Mouse (Mus musculus): ENCODE data around the gene Cnih3.

Gene Cnih3

DNA sequence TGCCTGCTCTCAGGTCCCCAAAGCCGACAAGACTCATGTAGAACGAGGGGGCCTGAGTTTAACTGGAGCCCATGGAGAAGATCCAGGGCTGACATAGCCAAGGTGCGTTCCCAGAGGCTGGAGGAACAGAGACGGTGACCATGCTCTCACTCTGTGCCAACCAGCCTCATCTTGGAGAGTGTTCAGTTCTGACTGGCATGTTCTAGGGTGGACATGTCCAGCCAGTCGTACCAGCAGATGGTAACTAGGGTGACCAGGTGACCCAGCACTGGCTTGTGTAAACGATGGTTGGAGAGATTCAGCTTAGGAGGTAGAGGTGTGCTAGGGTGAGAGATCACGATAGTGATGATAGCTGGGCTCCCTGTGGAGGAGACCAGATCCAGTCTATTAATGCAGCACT lies 50.6 kb downstream of the Cnih3 start:
- no peak for DNase-seq (ENCODE audit: low read depth, low spot score)

DNA sequence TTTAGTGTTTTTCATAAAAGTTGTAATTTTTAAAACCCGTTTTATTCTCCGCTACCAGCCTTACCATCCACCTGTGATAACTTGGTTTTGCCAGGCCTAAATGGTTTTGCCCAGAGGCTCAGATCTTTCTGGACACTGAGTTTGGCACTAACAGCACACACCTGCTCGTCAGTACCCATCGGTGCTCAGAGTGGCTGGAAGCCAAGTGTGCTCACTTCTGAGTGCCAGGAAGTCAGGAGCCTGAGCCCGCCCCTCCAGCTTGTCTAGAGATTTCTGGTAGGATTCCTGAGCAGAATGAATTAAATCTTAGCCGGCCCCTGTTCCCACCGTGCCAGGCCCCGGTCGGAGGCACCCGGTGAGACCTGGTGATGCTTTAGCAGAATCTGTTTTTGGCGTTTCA lies 54.9 kb downstream of the Cnih3 start:
- no peak for DNase-seq (ENCODE audit: low read depth, low spot score)

DNA sequence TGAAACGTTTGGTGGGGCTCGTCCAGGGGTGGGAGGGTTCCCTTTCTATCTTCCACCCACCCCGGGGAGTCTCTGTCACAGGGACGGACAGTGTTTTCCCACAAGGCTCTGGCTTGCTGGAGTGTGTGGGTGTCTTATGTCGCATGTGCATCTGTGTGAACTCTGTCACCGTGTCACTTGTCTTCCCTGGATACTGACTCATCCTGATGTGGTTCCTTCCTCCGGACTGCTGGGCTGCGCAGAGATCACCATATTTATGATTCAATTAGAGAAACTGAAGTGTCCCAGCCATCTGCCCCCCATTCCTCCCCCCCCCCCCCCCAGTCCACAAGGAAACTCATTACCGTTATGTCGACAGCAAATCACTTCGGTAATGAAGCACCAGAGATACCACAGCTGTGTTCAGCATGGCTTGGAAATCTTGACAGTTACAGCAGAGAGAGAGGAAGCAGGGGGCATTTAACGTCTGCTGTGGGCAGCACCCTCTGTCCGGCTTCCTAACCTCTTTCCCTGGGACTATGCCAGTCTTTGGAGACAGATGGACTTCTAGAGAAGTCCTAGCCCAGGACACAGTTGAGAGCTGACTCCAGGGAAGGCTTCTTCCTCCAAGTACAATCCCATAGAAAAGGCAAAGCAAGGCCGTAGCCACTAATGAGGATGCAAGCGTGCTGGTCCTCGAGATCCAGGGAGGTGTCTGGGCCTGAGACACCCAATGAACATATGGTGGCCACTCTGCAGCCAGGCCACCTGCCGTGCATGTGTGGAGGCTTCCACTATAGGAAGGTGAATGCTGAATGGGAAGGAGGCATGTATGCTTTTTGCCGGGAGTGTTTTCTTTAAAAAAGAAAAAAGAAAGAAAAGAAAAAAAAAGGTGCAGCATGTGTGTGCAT lies 55.9 kb downstream of the Cnih3 start:
- DNase-seq (ENCODE audit: low read depth, low spot score) = no peak

DNA sequence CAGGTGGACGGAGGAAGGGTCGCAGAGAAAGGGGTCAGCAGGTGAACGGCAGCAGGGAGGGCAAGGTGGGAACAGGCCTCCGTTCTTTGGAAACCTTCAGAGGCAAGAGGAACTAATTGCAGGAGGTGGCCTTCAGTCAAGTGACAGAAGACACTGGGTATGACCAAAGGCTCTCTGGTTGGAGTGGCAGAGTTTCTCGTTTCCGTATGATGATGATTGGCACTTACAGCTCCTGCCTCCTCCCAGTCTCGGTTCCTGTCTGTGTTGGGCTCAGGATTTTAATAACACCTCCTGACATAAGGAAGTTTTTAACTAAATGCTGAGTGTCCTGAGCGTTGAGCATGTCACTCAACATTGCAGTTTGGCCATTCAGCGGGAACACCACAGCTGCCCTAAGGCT lies 57.3 kb downstream of the Cnih3 start:
- DNase-seq (ENCODE audit: low read depth, low spot score) = no peak

DNA sequence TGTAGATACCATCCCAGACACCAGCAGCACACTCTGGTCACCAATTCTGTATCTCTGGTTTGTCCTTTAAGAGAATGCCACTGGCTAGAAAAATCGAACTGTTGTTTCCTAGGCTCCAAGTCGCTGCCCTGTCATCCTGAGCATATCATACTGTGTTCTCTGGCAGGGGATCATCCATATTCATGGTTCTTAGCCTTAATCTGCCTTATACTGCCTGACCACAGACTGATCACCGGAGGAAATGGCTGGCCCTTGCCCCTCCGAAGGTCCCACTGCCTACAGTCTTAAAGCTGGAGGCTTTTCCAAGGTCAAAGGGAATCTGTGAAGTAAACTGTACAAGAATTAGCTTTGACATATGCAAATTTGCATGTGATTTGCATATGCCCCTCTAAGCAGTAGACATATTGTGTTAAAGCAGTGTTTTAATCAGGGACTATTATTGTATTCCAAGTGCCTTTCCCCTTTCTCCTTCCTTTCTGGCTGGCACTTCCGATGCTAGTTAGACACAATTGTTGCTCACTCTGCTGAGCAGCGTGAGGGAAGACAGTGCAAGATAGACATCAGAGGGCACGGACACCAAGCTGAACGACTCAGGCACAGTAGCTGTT lies 58.3 kb downstream of the Cnih3 start:
- no peak for DNase-seq (ENCODE audit: low read depth, low spot score)

DNA sequence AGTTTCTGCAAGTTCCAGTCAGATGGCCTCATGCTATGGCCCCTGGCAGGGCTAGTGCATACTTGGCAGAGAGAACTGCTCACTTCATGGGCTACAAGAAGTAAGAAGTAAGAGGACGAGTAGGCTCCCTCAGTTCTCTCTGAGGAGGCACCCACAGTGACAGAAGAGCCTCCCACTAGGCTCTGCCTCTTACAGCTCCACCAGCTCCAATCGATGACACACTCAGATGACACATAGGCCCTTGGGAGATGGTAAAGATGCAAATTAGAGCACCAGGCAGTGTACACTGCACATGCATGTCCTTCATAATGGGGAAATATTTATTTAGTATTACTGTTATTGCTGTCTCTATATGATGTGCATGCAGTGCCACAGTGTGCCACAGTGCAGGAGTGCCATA lies 62.6 kb downstream of the Cnih3 start:
- DNase-seq (ENCODE audit: low read depth, low spot score) = no peak

DNA sequence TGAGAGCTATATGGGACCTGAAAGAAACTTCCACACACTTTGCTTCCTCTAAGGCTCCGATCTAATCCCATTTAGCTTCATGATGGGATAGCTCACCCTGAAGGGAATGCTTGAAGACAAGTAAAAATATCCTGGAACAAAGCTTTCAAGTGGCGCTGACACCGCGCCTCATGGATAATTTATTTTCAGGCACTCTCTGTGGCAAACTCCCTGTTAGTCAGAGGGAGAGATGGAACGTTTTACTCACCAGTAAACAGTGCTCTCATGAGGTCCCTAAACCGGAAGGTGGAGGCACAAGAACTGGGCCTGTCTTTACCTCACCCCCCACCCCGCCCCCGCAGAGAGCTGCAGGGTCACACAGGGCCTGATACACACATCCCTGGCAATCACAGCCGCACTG lies 64.4 kb downstream of the Cnih3 start:
- DNase-seq (ENCODE audit: low read depth, low spot score) = no peak

DNA sequence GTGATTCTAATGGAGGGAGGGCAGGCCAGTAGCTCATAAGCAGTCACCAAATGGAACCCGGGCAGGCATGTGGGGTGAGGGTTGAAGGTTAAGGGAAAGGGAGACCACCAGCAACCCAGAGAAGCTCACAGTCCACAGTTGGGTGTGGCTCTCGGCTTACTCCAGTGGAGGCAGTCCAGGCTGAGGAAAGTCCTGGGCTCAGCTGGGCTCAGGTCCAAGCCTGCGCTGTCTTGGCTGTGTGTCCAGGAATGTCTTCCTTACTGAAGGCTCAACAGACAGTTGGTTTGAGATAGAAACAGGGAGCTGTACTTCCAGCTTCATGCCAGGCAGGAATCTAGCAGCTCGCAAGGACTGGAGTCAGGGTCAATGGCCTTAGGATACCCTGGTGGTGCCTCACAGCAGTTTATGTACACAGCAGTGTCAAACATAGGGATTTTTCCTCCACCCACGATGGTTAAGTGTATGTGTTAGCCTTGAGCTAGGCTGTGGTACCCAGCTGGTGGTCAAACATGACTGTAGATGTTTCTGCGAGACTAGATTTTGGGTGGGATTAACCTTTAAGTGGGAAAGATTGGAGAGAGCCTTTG lies 65.6 kb downstream of the Cnih3 start:
- no peak for DNase-seq (ENCODE audit: low read depth, low spot score)

DNA sequence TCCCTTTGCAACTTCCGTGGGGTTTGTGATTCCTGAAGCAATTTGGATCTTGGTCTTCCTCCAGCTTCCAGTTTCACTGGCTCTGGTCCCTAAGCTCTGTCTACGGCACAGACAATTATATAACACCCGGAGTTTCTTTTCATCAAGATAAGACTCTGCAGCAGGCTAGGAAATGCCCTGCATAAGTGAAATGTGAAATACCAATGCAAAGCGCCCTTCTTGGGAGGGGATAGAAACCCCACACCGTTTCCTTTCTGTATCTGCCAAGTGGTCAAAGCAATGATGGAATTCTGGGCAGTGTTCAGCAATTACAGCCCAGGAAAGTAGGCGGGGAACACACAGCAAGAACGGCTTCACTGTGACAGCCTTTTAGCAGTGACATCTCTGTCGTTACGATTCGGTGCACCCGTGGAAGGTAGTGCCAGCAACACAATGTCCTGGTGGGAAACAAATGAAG lies 67.7 kb downstream of the Cnih3 start:
- no peak for DNase-seq (ENCODE audit: low read depth, low spot score)

DNA sequence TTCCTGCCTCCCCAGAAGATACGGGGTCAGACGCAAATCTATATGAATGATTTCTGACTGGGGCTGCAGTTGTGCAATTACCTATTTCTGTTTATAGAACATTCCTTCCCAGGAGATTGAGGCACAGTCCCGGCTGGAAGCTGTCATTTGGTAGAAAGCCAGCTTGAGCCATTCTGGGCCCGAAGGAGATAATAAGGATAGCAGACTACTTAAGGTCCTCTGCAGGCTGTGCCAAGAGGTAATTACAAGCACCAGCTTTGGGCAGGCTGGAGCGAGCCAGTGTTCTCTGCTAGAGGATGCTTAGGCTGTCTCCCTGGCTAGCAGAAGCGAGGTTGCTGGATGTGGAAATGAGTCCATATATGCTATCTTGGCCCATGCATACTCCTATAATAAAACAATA lies 70.4 kb downstream of the Cnih3 start:
- DNase-seq (ENCODE audit: low read depth, low spot score) = no peak

DNA sequence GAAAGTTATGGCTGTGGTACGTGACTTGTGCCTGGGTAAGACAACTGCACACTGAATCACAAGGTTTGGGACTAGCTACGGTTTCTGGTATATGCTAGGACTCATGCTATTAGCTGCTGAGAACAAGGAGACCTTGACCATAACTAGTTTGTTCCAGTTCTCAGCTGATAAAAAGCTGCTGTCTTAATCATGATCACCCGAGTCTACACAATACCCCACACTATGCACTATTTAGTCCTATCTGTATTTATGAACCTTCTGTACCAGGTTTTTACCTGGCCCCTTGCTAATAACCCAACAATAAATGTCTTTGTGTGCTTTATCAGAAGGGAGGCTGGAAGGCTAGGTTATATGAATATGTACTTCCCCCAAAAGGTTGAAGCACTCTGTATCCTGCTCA lies 72.5 kb downstream of the Cnih3 start:
- DNase-seq (ENCODE audit: low read depth, low spot score) = no peak

DNA sequence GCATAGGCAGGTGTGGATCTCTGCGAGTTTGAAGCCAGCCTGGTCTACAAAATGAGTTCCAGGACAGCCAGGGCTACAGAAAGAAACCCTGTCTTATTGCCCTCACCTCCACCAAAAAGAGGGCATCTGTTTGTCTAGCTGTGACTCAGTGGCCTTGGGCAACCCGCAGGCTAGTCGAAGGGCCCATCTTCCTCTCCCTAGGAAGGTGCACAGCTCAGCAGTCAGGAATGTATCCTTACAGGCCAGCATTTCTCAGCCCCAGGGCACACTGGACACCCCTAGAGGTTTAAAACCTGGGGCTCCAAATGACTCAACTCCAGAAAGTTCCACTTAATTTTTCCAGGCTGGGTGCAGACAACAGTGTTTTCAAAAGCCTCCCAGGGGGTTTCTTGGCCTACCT lies 73.0 kb downstream of the Cnih3 start:
- no peak for DNase-seq (ENCODE audit: low read depth, low spot score)

DNA sequence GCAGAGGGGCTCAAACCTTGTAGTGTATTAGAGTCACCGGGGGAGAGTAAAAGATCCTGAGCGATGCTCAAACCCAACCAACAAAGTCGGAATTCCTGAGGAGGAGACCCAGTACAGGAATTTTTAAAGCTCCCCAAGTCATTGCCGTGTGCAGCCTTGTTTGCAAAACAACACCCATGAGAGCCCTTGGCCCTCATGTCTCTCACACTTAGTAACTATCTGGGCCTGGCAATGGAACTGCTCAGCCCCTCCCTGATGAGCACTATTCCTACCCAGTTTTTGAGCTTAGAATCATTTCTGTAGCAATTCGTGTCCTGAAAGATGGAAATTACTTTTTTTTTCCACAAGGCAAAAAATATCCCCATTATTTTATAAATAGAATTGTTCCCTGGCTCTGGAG lies 74.0 kb downstream of the Cnih3 start:
- DNase-seq (ENCODE audit: low read depth, low spot score) = no peak

DNA sequence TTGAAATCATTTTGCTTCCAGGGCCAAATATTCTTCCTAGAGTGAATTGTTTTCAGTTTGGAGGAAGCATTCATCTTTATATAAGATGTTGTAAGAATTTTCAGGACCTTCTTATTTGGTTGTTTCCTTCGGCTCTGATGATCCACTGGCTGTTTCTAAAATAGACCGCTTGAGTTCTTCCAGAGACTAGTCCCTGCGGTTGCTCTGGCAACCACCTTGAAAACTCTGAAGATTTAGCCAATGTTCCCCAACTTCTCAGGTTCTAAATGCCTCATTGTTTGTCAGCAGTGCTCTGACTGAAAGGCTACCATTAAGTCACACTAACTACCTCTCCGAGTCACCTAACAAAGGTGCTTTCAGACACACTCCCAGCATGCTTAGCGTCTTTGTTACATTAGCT lies 80.8 kb downstream of the Cnih3 start:
- DNase-seq (ENCODE audit: low read depth, low spot score) = peak; percentile 9

DNA sequence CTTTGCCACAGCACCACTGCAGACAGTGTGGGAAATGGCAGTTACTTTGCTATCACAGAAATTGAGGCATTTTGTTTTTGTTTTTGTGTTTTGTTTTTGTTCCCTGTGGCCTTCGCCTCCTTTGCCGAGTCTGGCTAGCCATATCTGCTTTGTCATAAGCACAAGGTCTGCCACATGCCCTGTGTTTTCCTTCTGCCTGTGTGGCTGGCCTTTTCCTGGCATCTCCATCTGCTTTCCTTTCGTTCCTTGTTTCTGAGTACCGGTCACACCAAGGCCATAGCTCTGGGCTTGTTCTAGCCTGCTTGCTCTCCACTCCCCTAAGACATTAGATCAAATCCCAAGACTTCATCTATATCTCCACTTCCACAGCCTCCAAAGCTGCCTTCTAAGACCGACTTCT lies 83.0 kb downstream of the Cnih3 start:
- DNase-seq (ENCODE audit: low read depth, low spot score) = no peak

DNA sequence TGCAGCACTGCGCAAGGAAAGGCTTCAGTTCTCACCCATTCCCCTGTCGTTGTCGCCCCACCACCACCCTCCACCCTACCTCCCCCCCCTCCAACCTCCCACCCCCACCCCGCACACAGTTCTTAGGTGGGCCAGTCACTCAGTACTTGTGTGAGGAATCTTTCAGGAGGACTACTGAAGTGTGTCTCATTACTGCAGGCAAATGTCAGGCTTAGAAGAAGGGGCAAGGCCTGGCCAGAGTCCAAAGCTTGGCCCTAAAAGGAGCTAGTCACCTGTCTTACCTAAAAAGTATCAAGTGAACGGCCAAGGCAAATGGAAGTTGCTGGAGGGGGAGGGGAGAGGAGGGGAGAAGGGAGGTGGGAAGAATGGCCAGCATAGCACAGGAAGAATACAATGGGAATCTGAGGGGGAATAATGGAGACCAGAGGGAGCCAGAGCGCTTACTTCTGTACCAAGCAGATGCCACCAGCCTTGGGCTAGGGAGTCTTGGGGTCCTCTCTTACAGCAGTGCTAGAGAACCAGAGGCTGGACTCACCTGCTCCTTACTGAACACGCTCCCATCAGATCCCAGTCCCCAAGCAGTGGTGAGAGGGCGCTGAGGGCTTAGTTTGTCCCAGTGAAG lies 88.7 kb downstream of the Cnih3 start:
- DNase-seq (ENCODE audit: low read depth, low spot score) = no peak

DNA sequence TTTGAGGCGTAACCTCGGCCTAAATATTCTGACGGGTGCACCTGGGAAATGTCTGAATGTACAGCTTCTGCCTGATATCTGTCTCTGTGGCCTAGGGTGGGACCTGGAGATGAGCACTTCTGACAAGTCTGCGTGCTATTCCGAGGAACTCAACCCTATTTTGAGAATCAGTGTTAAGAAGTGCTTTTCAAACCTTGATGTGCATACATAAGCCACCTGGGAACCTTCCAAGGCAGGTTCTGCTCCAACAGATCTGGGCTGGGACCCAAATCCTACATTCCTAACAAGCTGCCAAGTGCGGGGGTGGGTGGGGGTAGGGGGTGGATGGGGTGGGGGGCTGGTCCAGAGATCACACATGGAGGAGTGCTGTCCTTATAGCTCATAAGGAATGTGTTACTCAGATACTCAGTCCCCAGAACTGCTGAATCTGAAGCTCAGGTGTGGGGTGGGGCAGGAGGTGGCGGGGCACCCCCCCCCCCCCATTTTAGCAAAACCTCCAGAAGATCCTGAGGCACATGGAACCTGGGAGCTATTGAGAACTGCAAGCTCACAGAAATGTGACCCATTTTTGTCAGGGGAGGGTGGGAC lies 89.3 kb downstream of the Cnih3 start:
- DNase-seq (ENCODE audit: low read depth, low spot score) = no peak

DNA sequence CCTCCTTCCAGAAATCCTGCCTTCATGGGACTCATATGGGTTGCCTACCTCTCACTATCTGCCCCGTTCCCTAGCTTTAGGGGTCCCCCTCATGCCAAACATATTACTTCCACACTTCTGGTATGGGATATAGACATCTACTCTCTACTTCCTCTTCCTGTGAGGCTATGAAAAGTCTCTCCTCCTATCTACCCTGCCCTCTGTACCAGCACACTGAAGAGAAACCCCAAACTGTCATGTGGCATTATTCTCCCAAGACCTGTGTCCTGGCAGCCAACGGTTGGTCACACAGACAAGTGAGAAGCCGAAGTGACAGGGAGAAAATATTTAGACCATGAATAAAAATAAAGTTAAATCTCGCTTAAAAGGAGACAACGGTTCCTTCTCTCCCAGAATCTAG lies 92.6 kb downstream of the Cnih3 start:
- no peak for DNase-seq (ENCODE audit: low read depth, low spot score)

DNA sequence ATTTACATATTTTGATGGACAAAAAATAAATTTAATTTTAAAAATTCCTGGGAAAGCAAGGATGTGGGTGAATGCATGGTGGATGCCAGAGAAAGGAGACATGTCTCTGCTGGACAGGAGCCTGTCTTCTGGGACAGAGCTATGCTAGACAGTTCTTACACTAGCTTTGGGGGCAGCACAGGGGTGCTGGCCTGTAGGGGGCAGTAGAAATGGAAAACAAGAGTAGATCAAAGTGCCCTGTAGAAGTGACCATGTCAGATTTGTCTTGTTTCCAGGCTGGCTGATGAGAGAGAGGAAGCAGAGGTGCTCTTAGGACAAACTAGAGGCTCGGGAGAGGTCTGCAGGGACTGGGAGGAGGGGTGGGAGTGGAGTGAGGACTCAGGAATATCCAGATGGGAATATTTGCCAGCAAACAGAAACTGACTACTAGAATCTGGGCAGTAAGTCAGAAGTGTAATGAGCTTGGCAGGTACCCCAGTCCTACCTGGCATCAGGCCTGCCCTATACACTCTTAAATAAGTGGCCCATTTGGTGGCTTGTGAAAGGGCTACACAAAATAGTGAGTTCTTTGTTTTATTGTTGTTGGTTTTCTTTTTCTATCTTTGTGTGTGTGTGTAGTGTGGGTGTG lies 93.3 kb downstream of the Cnih3 start:
- DNase-seq (ENCODE audit: low read depth, low spot score) = peak; percentile 13

DNA sequence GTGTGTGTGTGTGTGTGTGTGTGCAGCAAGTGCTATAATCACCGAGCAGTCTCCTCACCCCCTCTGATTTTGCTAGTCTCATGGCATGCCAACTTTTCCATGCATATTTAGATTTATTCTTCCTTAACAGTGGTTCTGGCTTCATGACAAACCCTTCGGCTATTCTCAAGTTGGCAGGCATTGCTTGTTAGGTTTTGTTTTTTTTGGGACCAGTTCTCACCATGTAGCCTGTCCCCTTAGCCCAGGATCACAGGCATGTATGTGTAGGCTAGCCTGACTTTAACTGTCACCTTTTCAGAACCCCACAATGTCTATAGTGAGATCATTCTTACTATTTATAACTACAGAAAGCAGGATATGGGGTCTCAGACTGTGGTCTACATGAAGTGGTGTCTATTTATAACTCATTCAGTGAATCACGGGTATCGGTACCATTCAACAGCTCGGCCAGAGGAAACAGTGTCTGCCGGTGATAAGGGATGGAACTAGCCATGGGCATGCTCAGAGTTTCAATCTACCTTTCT lies 94.2 kb downstream of the Cnih3 start:
- DNase-seq (ENCODE audit: low read depth, low spot score) = no peak

DNA sequence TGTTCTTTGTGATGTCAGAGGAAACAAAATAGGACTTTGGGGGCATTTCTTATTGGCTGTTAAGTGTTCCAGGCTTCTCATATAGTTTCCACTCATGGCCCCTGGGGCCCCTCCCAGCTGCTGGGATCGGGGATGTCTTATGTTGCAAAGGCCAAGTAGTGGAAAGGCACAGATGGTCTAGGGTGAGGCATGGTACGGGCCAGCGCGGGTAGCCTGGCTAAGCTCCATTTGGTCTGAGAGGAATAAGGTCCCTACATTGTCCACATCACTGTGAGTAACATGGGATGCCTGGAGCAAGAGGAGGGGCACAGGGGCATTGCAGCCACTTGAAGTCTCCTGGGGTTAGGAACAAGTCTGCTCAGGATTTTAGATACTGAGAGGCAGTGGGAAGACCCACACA lies 95.1 kb downstream of the Cnih3 start:
- DNase-seq (ENCODE audit: low read depth, low spot score) = no peak

All from R1 (cell line).